Mouse (Mus musculus): ENCODE results near the gene Ccdc153.

Ccdc153 gene

DNA sequence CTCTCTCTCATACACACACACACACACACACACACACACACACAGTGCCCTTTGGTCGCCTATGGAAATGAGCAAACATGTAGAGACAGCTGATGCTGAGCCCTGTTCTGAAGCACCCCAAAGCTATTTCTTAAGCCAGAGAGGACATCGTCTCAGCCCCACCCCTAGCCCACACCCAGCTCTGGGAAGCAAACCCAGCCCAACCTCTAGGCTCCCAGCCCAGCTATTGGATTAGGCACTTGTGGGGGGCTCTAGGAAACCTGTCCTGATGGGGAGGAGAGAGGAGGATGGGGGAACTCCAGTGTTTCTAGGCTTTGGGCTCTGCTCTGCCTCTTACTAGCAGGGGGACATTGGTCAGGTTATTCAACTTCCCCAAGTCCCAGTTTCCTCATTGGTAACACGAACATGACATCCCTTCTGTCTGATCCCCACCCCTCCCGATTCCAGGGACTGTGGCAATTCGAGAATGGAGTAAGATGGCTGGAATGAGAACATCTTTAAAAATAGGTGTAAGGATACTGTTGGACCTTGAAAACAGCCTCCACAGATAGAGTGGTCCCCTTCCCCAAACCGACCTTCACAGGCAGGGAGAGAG lies 45.9 kb downstream of the Ccdc153 start:
- DNase-seq (ENCODE audit: low spot score in 2 of 2), result no peak

DNA sequence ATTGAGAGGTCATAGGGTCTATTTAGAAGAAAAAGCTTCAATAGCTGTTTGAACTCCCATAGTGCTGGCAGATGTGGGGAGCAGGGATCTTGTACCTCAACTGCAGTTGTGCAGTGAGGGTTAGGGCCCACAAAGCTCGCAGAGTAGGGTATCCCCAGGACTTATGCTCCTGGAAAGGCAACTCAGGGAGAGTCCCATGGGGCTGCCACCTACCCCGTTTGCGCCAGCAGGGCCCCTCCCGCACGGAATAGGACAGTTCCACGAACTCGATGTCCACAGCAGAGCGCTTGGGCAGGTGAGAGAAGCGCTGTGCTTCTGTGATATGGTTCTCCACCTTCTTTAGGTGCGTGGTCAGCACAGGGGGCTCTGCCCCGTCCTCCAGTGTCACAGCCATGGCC lies 46.5 kb downstream of the Ccdc153 start:
- DNase-seq (ENCODE audit: low spot score in 2 of 2), result no peak

DNA sequence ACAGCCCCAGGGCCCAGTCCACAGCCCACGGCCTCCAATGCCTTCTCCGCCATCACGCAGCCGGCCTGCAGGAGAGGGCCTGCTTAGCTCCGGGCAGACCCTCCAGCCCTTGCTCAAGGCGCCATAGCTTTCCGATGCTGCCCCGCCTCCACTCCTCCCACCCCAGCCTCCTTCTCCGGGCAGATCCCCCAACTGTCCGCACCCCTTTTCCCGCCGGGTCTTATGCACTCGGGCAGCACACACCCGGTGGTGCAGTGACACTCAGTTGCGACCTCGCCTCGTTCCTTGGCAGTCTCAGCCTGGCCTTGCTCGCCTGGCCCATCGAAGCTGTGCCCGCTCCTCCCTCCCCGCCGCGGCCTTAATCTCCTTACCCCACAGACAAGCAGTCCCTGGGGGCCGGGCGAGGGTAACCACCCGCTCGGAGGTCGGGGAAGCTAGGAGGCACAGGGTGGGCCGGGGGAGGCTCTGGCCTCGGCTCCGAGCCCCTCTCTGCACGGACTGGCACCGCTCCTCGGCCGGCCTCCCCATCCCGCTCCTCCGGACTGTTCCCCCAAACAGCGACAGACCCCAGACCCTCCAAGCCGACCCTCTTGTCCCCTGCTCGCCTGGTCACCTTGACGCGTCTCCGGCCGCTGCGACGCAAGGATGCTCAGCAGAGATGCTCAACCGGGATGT lies 47.1 kb downstream of the Ccdc153 start:
- no peak for DNase-seq (ENCODE audit: low spot score in 2 of 2)

DNA sequence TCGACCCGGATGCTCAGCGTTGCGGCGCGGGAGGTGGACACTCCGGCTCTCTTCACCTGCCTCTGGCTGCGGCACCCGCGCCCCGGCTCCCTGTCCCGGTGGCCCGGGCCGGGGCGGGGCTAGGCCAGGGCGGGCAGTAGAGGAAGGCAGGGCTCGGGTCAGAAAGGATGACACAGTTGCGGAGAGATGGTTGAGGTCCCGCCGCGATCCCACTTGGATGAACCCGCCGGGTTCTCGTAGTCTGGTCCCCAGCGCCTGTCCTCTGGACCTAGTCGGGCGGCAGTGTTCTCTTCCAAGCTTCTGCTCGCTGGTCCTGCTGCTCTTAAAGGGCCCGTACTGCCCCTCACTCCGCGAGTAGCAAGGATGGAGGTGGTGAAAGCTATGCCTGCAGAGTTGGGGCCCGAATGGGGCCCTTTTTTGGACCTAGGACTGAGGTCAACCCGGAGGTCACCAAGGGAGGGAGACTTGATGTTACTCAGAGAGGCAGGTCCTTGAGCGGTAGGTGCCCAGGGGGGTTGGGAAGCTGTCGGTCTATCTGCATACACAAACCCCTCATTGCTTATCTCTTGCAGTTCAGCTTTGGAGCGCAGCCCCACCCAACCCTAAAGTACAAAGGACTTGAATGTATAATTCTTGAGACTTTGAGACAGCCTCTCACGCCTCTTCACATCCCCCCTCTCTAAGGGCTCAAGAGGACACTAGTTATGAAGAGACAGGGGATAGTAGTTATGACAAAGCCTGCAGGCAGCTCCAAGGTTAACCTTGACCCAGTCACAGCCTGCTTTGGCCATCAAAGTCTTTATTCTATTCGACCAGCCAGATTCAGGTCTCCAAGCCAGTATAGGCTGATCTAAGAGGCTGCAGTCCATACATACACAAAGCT lies 47.8 kb downstream of the Ccdc153 start, which contains the start of gene Abcg4:
Gene Abcg4, minus strand, starts transcription at position 540 of the 883 bp plus-strand sequence.
- no peak for DNase-seq (ENCODE audit: low spot score in 2 of 2)

DNA sequence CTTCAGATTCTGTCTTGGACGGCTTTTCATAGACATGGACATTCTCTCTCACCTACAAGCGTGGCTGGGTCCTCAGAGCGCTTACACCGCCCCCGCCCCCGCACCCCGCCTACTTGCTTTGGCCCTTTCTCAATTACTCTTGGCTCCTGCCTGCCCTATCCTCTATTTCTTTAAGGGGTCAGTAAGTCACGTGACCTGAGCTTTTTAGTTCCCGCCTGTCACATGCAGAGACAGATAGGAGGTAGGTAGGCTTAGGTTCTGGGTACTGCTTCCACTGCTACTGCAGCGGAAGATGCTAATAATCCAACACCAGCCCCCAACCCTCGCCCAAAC lies 48.4 kb downstream of the Ccdc153 start:
- DNase-seq (ENCODE audit: low spot score in 2 of 2), result no peak

DNA sequence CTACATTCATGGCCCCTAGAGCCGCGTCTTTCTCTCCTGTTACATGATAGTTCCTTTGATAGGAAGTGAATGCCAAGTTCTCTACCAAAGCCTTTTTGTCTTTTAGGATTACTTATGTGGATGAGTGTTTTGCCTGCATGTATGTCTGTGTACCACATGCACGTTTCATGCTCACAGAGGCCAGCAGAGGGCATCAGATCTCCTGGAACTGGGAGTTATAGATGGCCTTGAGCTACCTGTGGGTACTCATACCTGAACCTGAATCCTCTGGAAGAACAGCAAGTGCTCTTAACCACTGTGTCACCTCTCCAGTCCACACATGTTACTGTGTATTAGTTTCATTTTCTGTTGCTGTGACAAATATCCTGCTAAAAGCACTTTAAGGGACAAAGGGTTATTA lies 52.0 kb downstream of the Ccdc153 start:
- peak in 1 of 2 experiments; percentile 27 for DNase-seq (ENCODE audit: low spot score in 2 of 2)
